Mouse (Mus musculus) lung, postnatal 10 days (tissue): ENCODE measurements around the gene Cask.

ENCODE experiments used
- DNase-seq: peaks from one replicate; pipeline ENCODE4 v3.0.0; 2021

Cask gene

GRCm38 (mm10) chrX:13506376-13506775 is 344.8 kb downstream of the Cask start:
- DNase-seq: peak; percentile 50

GRCm38 (mm10) chrX:13504389-13504788 is 346.8 kb downstream of the Cask start:
- DNase-seq: no peak

- peak; percentile 19 for DNase-seq
Measured at GRCm38 (mm10) chrX:13502862-13503375, 348.2 kb downstream of the Cask start.

GRCm38 (mm10) chrX:13500284-13500683 is 350.9 kb downstream of the Cask start:
- DNase-seq: no peak

- DNase-seq: peak; percentile 51
Measured at GRCm38 (mm10) chrX:13494892-13495703, 356.1 kb downstream of the Cask start.

GRCm38 (mm10) chrX:13492922-13493321 is 358.2 kb downstream of the Cask start:
- no peak for DNase-seq

GRCm38 (mm10) chrX:13490941-13491340 is 360.2 kb downstream of the Cask start:
- peak; percentile 8 for DNase-seq

- no peak for DNase-seq
Measured at GRCm38 (mm10) chrX:13489761-13490160, 361.4 kb downstream of the Cask start.

- no peak for DNase-seq
Measured at GRCm38 (mm10) chrX:13489001-13489400, 362.2 kb downstream of the Cask start.

- DNase-seq: no peak
Measured at GRCm38 (mm10) chrX:13484447-13484846, 366.7 kb downstream of the Cask start.

- DNase-seq: no peak
Measured at GRCm38 (mm10) chrX:13482576-13482975, 368.6 kb downstream of the Cask start.

GRCm38 (mm10) chrX:13479570-13479969 is 371.6 kb downstream of the Cask start:
- DNase-seq: no peak

- DNase-seq: peak; percentile 50
Measured at GRCm38 (mm10) chrX:13478298-13478697, 372.9 kb downstream of the Cask start.

- no peak for DNase-seq
Measured at GRCm38 (mm10) chrX:13477596-13477995, 373.6 kb downstream of the Cask start.

- DNase-seq: no peak
Measured at GRCm38 (mm10) chrX:13475382-13475781, 375.8 kb downstream of the Cask start.

GRCm38 (mm10) chrX:13472751-13473225 is 378.4 kb downstream of the Cask start:
- DNase-seq: peak; percentile 39

GRCm38 (mm10) chrX:13471925-13472324 is 379.2 kb downstream of the Cask start:
- no peak for DNase-seq

- DNase-seq: peak; percentile 86
Measured at GRCm38 (mm10) chrX:13469160-13470116, 381.7 kb downstream of the Cask start.

GRCm38 (mm10) chrX:13467121-13467571 is 384.0 kb downstream of the Cask start:
- peak; percentile 9 for DNase-seq
